Mouse (Mus musculus) left cerebral cortex, adult 18-20 months (tissue): Measurements from ENCODE around the gene Tomm70a. TPM values are rescaled to one million over a fixed set of nuclear protein-coding genes. Genes with fewer than 3 reads are reported as not detected.
A peak's percentile ranks its signal among the peaks of the same experiment; 100 is the strongest.

ENCODE experiments used
- DNase-seq, 2 experiments: peaks; one replicate each; pipeline ENCODE4 v3.0.0; 2021 to 2022; ENCODE audit warnings: low spot score in 2 of 2, mixed read lengths in 1 of 2
- long read RNA-seq, 2 experiments: library from polyadenylated mRNA; stranded (forward); transcript quantifications; one replicate each; pipeline ENCODE4 v2.0.0; 2021
- total RNA-seq, 2 experiments: library from RNA; stranded (reverse); gene quantifications; 2 replicates each; pipeline ENCODE4 v1.2.3; 2021

Tomm70a gene
- total RNA-seq: 100 to 1,000 TPM; 100 to 111 TPM
- long read RNA-seq, experiment 1, full-length matches to known transcripts: 111 of 144 reads
- long read RNA-seq, experiment 1, partial matches to known transcripts: 20 of 144 reads
- long read RNA-seq, experiment 1, other reads (novel, unspliced or antisense): 13 of 144 reads
- long read RNA-seq, experiment 2, full-length matches to known transcripts: 86 of 120 reads
- long read RNA-seq, experiment 2, partial matches to known transcripts: 15 of 120 reads
- long read RNA-seq, experiment 2, other reads (novel, unspliced or antisense): 19 of 120 reads

DNA sequence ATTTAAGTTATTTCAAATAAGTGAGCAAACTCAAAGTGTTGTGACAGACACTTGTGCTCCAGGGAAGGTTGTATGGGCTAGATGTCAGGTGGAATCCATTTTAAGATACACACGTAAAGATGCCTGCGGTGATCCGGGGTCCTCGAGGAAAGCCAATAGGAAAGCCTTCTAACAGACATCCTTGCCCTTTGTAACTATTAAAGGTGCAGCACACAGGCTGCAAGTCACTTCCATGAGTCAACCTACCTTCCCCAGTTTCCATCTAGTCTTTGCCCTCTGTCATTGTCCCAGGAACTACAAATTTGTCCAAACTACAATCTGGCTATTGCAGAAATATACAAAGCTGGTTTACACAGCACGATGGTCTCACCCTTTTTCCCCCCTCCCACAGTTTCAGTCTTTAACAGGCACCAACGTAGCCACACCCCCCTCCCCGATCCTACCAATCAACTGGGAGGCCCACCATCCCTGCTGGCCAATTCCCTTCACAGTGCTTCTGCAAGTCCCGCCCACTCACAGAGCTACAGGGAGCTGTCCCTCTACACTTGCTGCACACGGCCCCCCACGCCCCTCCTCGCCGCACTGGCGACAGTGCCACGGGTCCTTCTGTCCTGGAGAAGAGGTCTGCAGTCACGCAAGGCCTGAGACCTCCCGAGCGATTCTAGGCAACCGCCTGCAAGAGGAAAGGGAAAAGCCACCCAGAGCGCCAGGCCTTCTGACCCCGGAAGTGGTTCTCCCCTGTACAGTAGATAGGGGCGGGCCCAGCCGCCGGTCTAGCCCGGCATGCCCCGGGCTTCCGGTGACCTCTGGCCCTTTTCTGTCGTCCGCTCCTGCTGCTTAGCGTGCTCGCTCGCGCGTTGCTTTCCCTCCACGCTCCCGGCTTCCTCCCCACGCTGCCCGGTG is at the start of gene Tomm70a:
TSS of gene Tomm70a (plus strand) at position 791 of the 903 bp plus-strand sequence.
- DNase-seq: peak; percentile 93 to 95

DNA sequence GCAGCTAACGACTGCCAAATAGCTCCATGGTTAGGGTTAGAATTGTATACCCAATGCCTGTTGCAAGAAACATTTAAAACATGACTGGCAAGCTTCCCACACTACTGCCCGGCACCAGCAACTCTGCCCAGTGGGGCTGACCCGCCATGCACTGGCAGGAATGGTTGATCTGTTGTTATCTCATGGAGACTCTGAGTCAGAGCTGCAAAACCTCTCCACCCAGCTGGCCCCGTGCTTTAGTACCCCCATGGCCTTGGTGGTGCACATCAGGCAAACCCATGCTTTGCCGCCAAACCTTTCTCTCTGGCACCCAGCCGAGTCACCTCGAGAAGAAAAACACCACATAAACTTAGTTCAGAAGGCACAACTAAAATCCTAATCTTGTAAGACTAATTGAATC is 45.5 kb upstream of the Tomm70a start:
- no peak for DNase-seq

DNA sequence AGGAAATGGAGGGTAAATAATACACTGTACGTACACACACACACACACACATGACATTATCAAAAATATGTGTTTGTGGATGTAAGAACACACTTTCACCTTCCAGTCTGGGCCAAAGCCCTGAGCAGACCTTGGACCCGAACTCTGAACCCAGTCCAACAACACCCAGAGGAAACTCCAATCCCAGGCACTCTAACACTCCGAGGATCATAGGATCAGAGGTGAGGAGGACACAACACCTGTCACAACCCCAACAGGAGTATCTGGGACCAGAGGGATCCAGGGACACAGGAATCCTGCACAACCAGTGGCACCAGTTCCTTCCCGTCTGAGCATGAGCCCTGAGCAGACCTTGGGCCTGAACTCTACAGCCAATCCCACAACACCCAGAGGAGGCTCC is 41.9 kb upstream of the Tomm70a start:
- no peak for DNase-seq

DNA sequence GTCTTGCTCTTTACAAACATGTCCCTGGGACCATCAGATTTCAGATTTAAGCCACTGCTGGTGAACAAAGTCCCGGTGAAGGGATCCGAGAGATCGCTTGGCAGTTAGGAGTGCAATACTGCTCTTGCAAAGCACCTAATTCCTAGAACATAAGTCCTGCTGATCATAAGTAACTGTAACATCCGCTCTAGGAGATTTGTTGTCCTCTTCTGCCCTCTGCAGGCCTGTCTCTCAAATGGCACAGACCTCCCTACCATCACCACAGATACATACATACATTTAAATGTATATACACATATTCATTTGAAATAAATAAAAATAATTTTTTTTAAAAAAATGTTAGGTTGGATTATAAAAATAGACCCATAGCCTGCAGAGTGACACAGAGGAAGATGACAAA is 29.0 kb upstream of the Tomm70a start:
- peak; percentile 58 to 59 for DNase-seq

DNA sequence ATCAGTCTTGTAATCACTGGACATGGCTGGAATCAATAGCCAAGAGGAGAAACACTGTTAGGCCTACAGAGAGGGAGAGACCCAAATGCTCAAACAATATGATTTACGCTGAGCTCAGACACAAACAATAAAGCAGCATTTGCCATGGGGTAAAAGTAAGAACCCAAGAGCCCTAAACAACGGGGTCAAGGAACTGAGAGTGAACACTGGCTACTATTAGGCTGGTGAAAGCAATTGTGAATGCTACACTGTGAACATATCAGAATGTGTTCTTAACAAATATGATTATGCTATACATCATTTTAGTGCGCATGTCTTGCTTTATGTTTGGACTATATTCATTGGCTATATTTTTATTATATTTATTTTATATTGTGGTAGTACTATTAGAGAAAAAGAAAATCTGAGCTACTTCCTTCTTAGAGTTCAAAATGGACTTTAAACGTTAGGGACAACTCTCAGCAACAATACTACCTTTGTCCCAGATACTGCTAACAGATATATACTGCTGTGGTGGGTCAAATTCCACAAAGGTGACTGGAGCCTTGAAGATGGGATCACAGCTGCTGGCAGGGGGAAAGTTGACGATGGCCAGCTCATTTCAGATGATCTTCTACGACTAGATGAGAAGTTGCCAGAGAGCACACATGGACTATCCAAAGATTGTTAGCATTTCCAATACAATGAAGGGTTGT is 28.4 kb upstream of the Tomm70a start:
- no peak for DNase-seq

DNA sequence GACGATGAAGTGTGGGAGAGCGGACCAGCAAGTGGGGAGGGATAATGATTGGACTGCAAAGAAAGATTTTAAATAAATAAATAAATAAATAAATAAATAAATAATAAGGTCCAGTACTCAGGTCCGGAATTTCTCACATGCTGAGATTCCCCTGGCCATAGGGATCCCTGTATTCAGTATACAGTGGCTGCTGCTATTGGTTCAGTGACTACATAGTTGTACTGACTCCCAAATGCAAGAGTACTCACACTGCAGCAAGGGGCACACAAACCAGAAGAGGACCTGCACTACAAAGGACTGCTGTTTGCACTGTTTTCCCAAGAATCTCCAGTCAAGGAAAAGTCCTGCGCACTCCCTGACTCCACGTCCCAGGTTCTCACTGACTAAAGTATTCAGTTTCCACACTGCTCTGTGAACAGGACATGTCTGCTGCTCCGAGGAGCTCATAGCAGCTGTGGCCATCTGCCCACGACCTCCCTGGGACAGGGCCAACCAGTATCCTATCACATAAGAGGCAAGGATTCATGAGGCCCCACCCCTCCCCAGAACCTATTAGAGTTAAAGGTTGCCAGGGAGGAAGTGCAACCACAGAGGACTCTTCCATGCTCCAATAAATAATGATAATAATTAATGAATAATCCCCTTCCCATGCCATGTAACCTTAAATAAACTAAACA is 22.9 kb upstream of the Tomm70a start:
- no peak for DNase-seq

DNA sequence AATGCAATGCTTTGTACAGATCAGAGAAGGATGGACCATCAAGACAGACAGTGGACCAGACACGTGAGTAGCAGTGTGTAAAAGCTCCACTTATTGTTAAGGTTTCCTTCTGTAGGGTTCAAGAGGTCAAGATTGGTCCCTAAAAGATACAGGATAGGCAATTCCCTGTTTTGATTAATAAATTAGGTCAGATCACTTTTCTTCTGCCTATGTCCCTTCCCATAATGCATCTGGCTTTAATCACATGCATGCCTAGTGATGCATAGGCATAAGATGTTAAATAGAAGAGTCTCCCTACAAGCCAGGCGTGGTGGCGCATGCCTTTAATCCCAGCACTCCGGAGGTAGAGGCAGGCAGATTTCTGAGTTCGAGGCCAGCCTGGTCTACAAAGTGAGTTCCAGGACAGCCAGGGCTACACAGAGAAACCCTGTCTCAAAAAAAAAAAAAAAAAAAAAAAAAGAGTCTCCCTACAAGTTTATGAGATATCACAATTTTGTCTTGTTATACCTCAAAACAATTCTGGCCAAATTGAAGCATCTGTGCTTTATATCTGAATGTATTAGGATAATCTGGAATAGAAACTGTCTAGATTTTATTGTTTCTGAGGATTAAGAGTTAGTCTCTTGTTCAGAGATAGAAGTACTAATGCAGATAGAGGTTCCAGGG is 21.8 kb upstream of the Tomm70a start:
- DNase-seq: no peak

DNA sequence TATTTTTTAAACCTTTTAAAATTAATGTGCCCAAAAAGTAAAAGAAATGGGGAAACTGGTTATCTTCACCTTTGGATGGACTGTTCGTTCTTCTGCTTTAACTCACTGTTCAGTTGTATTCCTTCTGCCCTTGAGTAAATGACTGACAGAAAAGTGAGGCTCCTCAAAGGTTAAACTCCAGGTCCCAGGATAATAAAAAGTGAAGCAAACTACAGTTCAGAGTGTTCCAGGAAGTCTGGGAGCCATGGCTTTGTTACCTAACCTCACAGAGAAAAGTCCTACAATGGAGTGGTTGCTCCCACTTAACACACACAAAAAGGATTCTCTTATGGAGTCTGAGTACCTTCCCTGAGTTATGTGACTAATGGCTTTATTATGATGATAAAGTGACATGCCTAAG is 20.3 kb upstream of the Tomm70a start:
- DNase-seq: no peak

DNA sequence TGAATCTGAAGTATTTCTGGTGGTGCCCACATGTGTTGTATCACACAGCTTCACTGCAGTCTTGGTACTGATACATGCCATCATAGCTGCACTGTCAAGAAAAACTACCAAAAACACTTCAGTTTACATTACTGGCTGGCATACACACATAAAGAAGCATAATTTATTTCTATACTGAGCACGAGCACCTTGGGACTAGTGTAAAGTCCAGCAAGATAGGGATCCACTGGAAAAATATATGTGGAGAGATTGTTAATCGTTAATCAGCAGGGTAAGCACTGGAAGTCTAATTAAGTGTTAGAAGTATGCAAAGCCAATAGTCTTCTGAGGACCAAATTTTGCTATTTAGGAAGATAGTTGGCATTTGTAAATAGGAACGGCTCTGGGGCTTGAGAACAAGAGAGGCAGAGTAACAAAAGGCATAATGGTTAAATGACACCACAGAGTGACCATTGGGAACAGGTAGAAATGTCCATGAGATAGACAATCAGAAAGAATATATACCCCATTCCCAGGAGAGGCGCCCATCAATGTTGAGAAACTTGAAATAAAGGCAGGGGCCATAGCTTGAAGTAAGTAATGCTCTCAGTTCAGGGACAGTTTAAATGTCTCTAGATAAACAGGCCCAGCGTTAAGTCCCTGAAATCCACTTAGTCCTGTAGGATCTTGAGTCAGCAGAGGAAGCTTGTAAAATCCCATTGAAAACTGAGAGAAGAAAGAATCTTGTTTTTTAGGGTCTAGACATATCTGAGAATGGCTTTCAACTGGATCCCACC is 15.1 kb upstream of the Tomm70a start:
- no peak for DNase-seq

DNA sequence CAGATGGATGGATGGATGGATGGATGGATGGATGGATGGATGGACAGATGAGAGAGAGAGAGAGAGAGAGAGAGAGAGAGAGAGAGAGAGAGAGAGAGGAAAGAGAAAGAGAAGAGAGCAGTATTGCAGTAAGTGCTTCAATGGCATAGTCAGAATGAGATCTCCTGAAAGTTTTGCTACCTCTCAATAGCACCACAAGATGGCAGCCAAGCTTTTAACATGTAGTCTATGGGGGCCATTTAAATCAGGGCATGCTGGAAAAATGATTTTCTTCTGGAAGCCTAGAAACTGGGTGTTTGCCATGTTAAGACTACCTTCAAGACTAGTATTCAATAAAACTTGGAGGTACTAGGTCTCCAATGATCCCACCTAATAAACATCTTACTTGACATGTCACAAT is 5.4 kb upstream of the Tomm70a start:
- no peak for DNase-seq

- DNase-seq: no peak
These were observed 3.9 kb upstream of the Tomm70a start for GRCm38 (mm10) chr16:57117562-57117961.

DNA sequence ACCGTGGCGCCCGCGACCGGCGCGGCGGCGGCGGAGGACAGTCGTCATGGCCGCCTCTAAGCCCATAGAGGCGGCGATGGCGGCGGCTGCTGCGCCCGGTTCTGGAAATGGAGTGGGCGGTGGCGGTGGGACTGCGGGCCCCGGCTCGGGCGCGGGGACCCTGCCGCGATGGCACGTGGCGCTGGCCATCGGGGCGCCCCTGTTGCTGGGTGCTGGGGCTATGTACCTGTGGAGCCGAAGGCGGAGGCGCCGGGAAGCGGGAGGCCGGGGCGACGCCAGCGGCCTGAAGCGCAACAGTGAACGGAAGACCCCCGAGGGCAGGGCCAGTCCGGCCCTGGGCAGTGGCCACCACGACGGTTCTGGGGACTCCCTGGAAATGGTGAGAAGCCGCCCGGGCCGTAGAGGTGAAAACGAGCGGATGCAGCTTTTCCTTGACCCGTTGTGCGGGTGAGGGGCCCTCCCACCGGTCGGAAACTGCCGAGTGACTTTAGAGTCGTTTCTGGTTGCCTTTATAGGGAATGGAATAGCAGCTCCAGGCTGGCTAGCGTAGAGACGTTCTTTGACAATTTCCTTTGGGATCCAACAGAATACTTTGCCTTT is 413 bp downstream of the Tomm70a start:
- no peak for DNase-seq

- no peak for DNase-seq
These were observed 1.4 kb downstream of the Tomm70a start for GRCm38 (mm10) chr16:57122682-57123445.

DNA sequence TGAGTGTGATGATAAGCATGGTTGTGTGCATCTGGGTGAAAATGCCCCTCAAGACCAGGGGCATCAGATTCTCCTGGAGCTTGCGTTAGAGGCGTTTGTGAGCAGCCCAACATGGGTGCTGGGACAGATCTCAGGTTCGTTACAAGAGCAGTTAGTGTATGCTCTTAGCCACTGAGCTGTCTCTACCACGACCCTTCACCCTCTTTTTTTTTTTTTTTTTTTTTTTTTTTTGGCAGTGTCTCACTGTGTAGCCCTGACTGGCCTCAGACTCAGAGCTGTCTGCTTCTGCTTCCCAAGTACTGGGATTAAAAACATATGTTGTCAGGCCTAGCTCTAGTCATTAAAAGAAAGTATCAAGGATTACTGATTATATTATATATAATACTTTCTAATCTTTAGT is 4.8 kb downstream of the Tomm70a start:
- DNase-seq: no peak

GRCm38 (mm10) chr16:57127825-57128224 is 6.3 kb downstream of the Tomm70a start:
- DNase-seq: no peak

GRCm38 (mm10) chr16:57130752-57131400 is 9.4 kb downstream of the Tomm70a start:
- no peak for DNase-seq

DNA sequence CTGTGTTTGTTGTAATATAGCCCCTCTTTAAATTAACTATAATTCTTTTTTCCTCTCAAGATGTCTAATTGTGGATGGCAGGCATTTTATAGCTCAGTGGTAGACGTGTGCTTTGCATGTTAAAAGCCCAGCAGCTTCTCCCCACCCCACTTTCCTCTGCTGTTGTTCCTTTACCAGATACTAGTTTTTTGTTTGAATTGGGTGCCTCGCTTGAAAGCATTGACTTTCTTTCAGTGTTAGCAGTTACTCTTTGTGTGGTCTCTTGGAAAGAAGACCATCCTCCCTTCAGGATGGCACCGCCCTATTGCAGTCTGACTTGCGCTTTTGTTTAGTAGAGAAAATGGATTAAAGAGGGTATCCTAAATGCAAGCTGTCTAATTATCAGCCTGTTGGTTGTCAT is 10.0 kb downstream of the Tomm70a start:
- no peak for DNase-seq

GRCm38 (mm10) chr16:57132326-57132725 is 10.8 kb downstream of the Tomm70a start:
- DNase-seq: no peak
